Mouse (Mus musculus) embryonic facial prominence, embryonic 11.5 days (tissue): ENCODE measurements around the gene Maml3. TPM values are rescaled to one million over a fixed set of nuclear protein-coding genes. Genes with fewer than 3 reads are reported as not detected.

Experiments used
- ATAC-seq: fragments of 200-750 bp; cut with Nextera tagmentation; replicated peaks from 2 replicates; pipeline ENCODE4 v1.8.0; 2017; ENCODE audit warnings: low read depth; ENCODE audit not compliant: insufficient number of reproducible peaks, low FRiP score, low TSS enrichment
- DNase-seq: peaks from one replicate; pipeline ENCODE4 v3.0.0-alpha.2; 2015; ENCODE audit warnings: low spot score
- H3K27ac ChIP-seq: fragments of 300-500 bp; sonication (generic); replicated peaks from 2 replicates; pipeline ENCODE4 v1.5.1; 2014; ENCODE audit warnings: mild to moderate bottlenecking, low read depth, low read length, control low read depth
- H3K27me3 ChIP-seq: fragments of 300-500 bp; sonication (generic); 2 replicates; pipeline ENCODE4 v1.6.1; 2014; ENCODE audit warnings: mild to moderate bottlenecking, low read length, moderate library complexity, mixed read lengths; ENCODE audit not compliant: control insufficient read depth, insufficient read depth
- H3K36me3 ChIP-seq: fragments of 300-500 bp; sonication (generic); replicated peaks from 2 replicates; pipeline ENCODE4 v1.6.1; 2014; ENCODE audit warnings: low read depth, mild to moderate bottlenecking, low read length, moderate library complexity, mixed read lengths; ENCODE audit not compliant: control insufficient read depth, insufficient read depth
- H3K4me1 ChIP-seq: fragments of 300-500 bp; sonication (generic); 2 replicates; pipeline ENCODE4 v1.6.1; 2014; ENCODE audit warnings: low read length, mixed read lengths; ENCODE audit not compliant: control insufficient read depth, insufficient read depth
- H3K4me2 ChIP-seq: fragments of 300-500 bp; sonication (generic); 2 replicates; pipeline ENCODE4 v1.6.1; 2014; ENCODE audit warnings: low read depth, mild to moderate bottlenecking, control low read depth, low read length, moderate library complexity
- H3K4me3 ChIP-seq: fragments of 300-500 bp; sonication (generic); 2 replicates; pipeline ENCODE4 v1.5.1; 2014; ENCODE audit warnings: low read depth, low read length, control low read depth
- H3K9ac ChIP-seq: fragments of 300-500 bp; sonication (generic); replicated peaks from 2 replicates; pipeline ENCODE4 v1.6.1; 2014; ENCODE audit warnings: mild to moderate bottlenecking, control low read depth, low read length
- H3K9me3 ChIP-seq: fragments of 300-500 bp; sonication (generic); replicated peaks from 2 replicates; pipeline ENCODE4 v1.6.1; 2016; ENCODE audit warnings: mild to moderate bottlenecking, low read length, inconsistent platforms, mixed read lengths; ENCODE audit not compliant: control insufficient read depth
- WGBS: fragments of 180-500 bp; shearing (Covaris S2); extraction: QIAGEN DNeasy Blood & Tissue Kit; methylation state at CpG from one replicate; pipeline ENCODE4 v1.1.7; 2014; 5-methylcytosine and 5-hydroxymethylcytosine counted together
- polyA plus RNA-seq: library from polyadenylated mRNA; unstranded; fragments of >200 nt; fragmentation: Nextera tagmentation; extraction: Ambion mirVana; gene quantifications from 2 replicates; pipeline ENCODE4 v1.2.1, GENCODE M21; 2014

Gene Maml3
- polyA plus RNA-seq, 1 experiment from 2014 or later = 4.4 TPM

DNA sequence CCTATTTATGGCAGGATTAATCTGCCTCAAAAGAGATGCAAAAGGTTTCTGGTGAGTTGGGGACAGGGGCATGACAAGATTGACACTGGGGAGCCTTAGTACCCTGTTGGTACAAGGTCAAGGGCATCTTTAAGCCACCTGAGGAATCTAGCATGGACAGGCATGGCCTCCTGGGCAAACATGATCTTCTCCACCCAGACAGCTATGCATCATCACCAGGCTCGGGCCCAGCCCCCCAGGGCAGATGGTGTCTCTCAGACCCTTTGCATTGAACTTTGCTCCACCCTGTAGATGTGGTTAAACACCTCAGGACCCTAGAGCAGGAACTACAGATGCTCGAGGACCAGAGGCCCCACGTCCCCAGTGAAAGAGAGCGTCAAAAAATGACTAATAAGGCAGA, 444.8 kb downstream of the Maml3 start, which contains the start of gene Mgst2:
Gene Mgst2 (plus strand): TSS at position 301 of the 400 bp plus-strand sequence.
- no peaks in the 10 kb centered on the region for H3K36me3 ChIP-seq
- no peaks in the 10 kb centered on the region for H3K9me3 ChIP-seq
- H3K27ac ChIP-seq = no peak within 1 kb of the TSS
- no peak within 1 kb of the TSS for H3K4me2 ChIP-seq
- 66% methylated on average over 4 of the region's 4 CpGs for WGBS
- ATAC-seq (no peak), DNase-seq (no peak)
- no peaks in the 10 kb centered on the region for H3K4me1 ChIP-seq
- H3K9ac ChIP-seq = no peak within 1 kb of the TSS
- no peaks in the 10 kb centered on the region for H3K27me3 ChIP-seq
- no peak within 1 kb of the TSS for H3K4me3 ChIP-seq

DNA sequence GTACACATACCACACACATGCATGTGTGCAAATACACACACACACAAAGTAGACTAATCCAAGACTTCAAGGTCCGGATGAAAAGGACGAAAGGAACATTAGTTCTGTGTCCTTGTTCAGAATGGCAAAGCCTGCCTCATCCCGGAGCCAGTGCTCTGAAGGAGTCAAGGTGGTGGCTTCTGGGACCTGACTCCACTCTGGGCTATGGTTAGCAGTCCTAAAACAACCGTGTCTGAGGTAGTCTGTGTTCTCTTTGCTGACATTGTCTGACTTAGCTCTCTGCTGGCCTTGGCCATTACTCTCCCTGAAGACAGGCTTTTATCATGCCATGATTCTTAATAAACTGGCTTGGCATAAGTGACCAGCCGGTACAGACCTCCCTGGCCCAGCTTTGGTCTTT, 445.5 kb downstream of the Maml3 start:
- H3K9me3 ChIP-seq = no peaks in the 10 kb centered on the region
- H3K27me3 ChIP-seq = no peaks in the 10 kb centered on the region
- H3K9ac ChIP-seq = no peak overlapping the region
- no peak for DNase-seq
- H3K36me3 ChIP-seq = no peaks in the 10 kb centered on the region
- H3K4me2 ChIP-seq = no peak overlapping the region
- no peak for ATAC-seq
- no peaks in the 10 kb centered on the region for H3K4me1 ChIP-seq
- WGBS = 89% methylated on average over 5 of the region's 5 CpGs
- no peak overlapping the region for H3K27ac ChIP-seq
- H3K4me3 ChIP-seq = no peak overlapping the region

DNA sequence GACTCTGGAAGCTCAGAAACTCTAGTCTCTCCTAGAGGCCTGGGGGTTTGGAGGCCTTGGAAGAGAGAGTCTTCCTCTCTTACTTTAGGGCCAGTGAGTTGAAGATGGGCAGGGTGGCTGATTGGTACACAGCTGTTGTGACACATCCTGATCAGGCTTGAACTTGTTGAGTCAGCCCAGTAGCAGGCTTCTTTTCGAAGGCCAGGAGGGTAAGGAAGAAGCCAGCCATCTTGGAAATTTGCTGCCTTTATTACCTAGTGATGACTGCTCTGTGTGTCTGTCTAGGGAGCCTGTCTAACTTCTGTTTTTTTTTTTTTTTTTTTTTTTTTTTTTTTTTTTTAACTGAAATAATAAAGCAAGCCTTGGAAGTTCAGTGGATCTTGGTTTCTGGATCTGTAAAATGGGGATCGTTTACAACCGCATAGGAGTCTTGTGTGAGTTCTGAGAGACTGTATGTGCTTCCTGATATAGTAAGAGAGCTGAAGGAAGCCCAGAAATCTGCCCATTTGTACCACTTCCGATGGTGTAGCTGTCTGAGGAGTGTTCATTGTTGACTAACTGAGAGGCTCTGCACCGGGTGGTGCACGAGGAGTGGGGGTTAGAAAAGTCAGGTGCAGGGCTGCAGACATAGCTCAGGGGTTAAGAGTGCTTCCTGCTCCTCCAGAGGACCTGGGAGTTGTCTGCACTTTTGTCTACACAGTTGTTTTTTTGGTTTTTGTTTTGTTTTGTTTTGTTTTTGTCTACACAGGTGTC, 450.4 kb downstream of the Maml3 start:
- DNase-seq (no peak), ATAC-seq (no peak)
- Histone ChIP-seq H3K27ac (no peak overlapping the region), H3K9ac (no peak overlapping the region), H3K36me3 (no peaks in the 10 kb centered on the region), H3K4me2 (no peak overlapping the region), H3K4me1 (no peaks in the 10 kb centered on the region), H3K4me3 (no peak overlapping the region), H3K9me3 (no peaks in the 10 kb centered on the region), H3K27me3 (no peaks in the 10 kb centered on the region)
- WGBS = 77% methylated on average over 6 of the region's 6 CpGs

DNA sequence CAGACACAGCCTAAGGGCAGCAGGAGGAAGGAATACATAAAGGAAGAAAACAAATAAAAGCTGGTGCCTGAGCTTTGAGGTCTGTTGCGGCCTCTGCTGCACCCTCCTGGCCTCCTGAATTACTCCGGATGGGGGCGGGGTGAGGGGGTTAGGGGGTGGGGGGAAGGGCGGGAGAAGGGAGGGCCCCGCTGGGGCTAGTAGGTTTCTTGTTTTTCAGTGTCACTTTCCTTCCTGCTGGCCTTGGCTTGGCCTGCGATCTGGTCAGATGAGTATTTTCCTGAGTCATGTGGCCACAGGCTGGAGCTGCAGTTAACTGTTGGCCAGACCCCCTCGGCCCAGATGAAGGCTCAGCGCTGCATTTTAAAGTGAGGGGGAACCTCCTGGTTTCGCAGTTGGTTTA, 452.2 kb downstream of the Maml3 start:
- Histone ChIP-seq H3K9ac (peak overlapping the region; percentile 39), H3K4me1 (no peaks in the 10 kb centered on the region; the same call in 1 of the 2 replicates), H3K9me3 (no peaks in the 10 kb centered on the region), H3K36me3 (no peaks in the 10 kb centered on the region), H3K27me3 (no peaks in the 10 kb centered on the region), H3K27ac (peak overlapping the region; percentile 28; the same call in 1 of the 2 replicates), H3K4me2 (peak overlapping the region; percentile 44), H3K4me3 (no peak overlapping the region)
- 1% methylated on average over 9 of the region's 9 CpGs for WGBS
- ATAC-seq (peak; percentile 44; the same call in 1 of the 2 replicates), DNase-seq (peak; percentile 67)

DNA sequence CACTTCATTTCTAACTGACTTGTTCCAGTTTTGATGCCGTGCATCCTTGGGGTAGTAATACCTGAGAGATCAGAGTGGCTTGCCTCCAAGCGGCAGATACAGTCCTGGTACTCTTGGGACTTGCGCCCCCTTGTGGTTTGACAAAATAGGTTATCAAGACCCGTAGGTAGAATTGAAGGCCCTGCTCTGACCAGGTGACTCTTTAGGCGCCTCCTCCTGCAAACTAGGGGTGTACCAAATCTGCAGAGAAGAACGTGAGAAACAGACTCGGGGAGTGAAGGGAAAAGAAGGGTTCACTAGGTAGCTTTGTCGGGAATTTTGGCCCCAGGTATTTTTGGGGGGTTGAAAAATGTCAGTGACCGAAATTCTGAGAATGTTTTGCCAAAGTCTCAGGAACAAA, 452.6 kb downstream of the Maml3 start:
- no peak overlapping the region for H3K4me3 ChIP-seq
- DNase-seq (peak; percentile 93), ATAC-seq (peak; percentile 54; the same call in 1 of the 2 replicates)
- no peaks in the 10 kb centered on the region for H3K9me3 ChIP-seq
- no peaks in the 10 kb centered on the region for H3K36me3 ChIP-seq
- peak overlapping the region; percentile 28; the same call in 1 of the 2 replicates for H3K27ac ChIP-seq
- no peaks in the 10 kb centered on the region; the same call in 1 of the 2 replicates for H3K4me1 ChIP-seq
- WGBS = 3% methylated on average over 9 of the region's 9 CpGs
- peak overlapping the region; percentile 39; the same call in 1 of the 2 replicates for H3K9ac ChIP-seq
- H3K27me3 ChIP-seq = no peaks in the 10 kb centered on the region
- peak overlapping the region; percentile 44 for H3K4me2 ChIP-seq

DNA sequence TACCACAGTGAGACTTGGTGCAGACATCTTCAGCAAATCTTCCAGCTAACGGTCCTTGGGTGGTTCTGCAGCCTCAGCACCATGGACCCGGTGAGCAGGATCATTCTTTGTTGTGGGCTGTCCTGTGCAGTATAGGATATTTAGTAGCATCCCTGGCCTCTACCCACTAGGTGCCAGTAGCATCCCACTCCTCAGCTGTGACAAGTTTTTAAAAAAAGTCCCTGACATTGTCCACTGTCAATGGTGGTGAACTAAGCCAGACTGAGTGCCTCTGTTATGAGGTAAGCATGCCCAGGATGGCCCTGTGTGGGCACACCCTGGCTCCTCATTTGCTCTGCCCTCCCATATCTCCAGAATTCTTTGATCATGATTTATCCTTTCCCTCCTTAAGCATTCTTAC, 453.7 kb downstream of the Maml3 start:
- DNase-seq (no peak), ATAC-seq (no peak)
- 79% methylated on average over 2 of the region's 2 CpGs for WGBS
- Histone ChIP-seq H3K36me3 (no peaks in the 10 kb centered on the region), H3K27ac (no peak overlapping the region), H3K4me3 (no peak overlapping the region), H3K9ac (no peak overlapping the region), H3K4me1 (no peaks in the 10 kb centered on the region; the same call in 1 of the 2 replicates), H3K27me3 (no peaks in the 10 kb centered on the region), H3K9me3 (no peaks in the 10 kb centered on the region), H3K4me2 (no peak overlapping the region)

DNA sequence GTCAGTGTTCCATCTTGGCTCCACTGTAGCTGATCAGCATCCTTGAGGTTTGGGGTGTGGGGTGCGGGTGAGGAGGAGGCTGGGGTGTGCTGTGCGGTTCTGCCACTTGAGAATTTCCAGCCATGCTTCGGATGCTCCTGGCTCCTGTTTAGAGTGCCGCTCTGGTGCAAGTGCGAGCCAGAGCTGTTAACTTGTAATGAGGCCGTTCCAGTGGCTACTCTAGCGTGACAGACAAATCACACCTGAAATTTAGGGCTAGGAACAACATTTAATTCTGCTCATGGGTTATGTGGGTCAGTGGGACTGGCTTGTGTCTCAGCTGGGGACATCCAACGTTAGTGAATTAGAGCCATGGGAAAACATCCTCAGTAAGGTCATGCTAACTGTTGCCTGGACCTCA, 454.9 kb downstream of the Maml3 start:
- Histone ChIP-seq H3K4me2 (no peak overlapping the region), H3K27me3 (no peaks in the 10 kb centered on the region), H3K9me3 (no peaks in the 10 kb centered on the region), H3K36me3 (no peaks in the 10 kb centered on the region), H3K4me3 (no peak overlapping the region), H3K9ac (no peak overlapping the region), H3K27ac (no peak overlapping the region), H3K4me1 (no peaks in the 10 kb centered on the region; the same call in 1 of the 2 replicates)
- DNase-seq = no peak
- ATAC-seq = no peak
- 83% methylated on average over 8 of the region's 8 CpGs for WGBS

DNA sequence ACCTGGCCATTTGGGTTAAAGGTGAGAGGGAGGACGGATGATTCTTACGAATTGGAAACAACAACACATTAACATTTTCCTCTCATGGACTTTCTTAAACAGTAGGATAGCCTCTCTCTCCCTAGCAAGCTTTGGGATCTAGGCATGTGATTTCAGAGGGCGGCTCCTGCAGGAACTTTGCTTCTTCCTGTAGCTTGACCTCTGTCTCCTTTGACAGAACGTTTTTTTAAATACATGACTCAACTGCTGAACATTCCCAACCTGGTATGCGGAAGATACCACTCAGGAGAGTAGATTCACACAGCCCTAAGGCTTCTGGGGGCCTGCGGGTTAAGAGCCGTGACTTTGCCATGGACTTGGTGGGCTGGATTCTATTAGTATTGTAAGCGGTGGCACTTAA, 455.4 kb downstream of the Maml3 start:
- no peaks in the 10 kb centered on the region for H3K9me3 ChIP-seq
- H3K27ac ChIP-seq = no peak overlapping the region
- 65% methylated on average over 8 of the region's 8 CpGs for WGBS

More for the DNA sequence above, 455.4 kb downstream of the Maml3 start:
- DNase-seq (no peak), ATAC-seq (no peak)
- Histone ChIP-seq H3K36me3 (no peaks in the 10 kb centered on the region), H3K27me3 (no peaks in the 10 kb centered on the region), H3K9ac (no peak overlapping the region), H3K4me3 (no peak overlapping the region), H3K4me1 (no peaks in the 10 kb centered on the region; the same call in 1 of the 2 replicates), H3K4me2 (no peak overlapping the region)
